Mouse (Mus musculus) right cerebral cortex, postnatal 25 days (tissue): ENCODE data around the gene Cpne7.
"Not testable (repeated sequence)": the region's sequence is repeated elsewhere in the genome, so short reads cannot be mapped to it uniquely, and the experiment has no call there.

Source experiments
- DNase-seq: peaks from one replicate; pipeline ENCODE4 v3.0.0; 2022

The Cpne7 gene

GRCm38 (mm10) chr8:123117127-123117731, at the start of gene Cpne7:
Gene Cpne7 (plus strand): TSS chr8:123117374.
- no peak for DNase-seq

GRCm38 (mm10) chr8:123071176-123071575, 46.0 kb upstream of the Cpne7 start:
- no peak for DNase-seq

- no peak for DNase-seq
These were observed 40.0 kb upstream of the Cpne7 start for GRCm38 (mm10) chr8:123077213-123077612.

- DNase-seq: no peak
These were observed 34.2 kb upstream of the Cpne7 start for GRCm38 (mm10) chr8:123082993-123083392.

GRCm38 (mm10) chr8:123083610-123084009, 33.6 kb upstream of the Cpne7 start:
- DNase-seq: peak; percentile 16

- no peak for DNase-seq
These were observed 29.9 kb upstream of the Cpne7 start for GRCm38 (mm10) chr8:123087289-123087688.

- no peak for DNase-seq
These were observed 20.0 kb upstream of the Cpne7 start for GRCm38 (mm10) chr8:123097216-123097615.

GRCm38 (mm10) chr8:123097786-123098584, 19.2 kb upstream of the Cpne7 start:
- no peak for DNase-seq

GRCm38 (mm10) chr8:123100288-123100687, 16.9 kb upstream of the Cpne7 start:
- DNase-seq: no peak

GRCm38 (mm10) chr8:123101244-123101643, 15.9 kb upstream of the Cpne7 start:
- DNase-seq: no peak

- DNase-seq: peak; percentile 97
These were observed 15.2 kb upstream of the Cpne7 start, which contains the start of gene Rpl13 for GRCm38 (mm10) chr8:123101735-123102685. Gene Rpl13 (plus strand): TSS chr8:123102350.

- not testable (repeated sequence) for DNase-seq
These were observed 14.3 kb upstream of the Cpne7 start for GRCm38 (mm10) chr8:123102855-123103254.

GRCm38 (mm10) chr8:123103285-123103684, 13.9 kb upstream of the Cpne7 start:
- DNase-seq: no peak

- no peak for DNase-seq
These were observed 13.0 kb upstream of the Cpne7 start for GRCm38 (mm10) chr8:123104046-123104767.

- no peak for DNase-seq
These were observed 11.4 kb upstream of the Cpne7 start for GRCm38 (mm10) chr8:123105553-123106326.

GRCm38 (mm10) chr8:123106531-123106930, 10.6 kb upstream of the Cpne7 start:
- DNase-seq: no peak

GRCm38 (mm10) chr8:123108010-123108409, 9.2 kb upstream of the Cpne7 start:
- no peak for DNase-seq

GRCm38 (mm10) chr8:123108953-123109352, 8.2 kb upstream of the Cpne7 start:
- no peak for DNase-seq

- no peak for DNase-seq
These were observed 6.5 kb upstream of the Cpne7 start for GRCm38 (mm10) chr8:123110649-123111048.

- DNase-seq: no peak
These were observed 4.3 kb upstream of the Cpne7 start for GRCm38 (mm10) chr8:123112892-123113291.

- DNase-seq: no peak
These were observed 3.2 kb upstream of the Cpne7 start for GRCm38 (mm10) chr8:123113908-123114469.
